Comparison of ENCODE assay signal across 14 mouse cellular contexts in the genomic region with DNA sequence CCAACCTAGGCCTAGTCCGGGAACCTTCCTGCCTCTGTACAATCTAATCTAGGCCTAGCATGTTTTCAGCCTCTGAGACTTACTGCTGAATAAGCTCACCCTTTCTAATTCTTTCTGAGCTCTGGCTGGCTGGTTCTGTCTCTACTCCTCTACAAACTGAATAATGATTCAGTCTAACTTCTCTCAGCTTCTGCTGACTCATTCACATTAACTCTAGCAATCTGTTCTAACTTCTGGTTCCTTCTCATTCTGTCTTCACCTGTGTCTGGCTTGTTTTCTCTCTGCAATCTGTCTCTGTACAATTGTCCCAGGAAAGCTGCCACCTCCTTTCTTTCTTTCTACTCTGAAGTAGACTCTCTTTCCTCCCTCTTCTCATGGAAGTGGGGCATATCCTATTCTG. TPM values are rescaled to one million over a fixed set of nuclear protein-coding genes. Genes with fewer than 3 reads are reported as not detected.
A peak's percentile ranks its signal among the peaks of the same experiment; 100 is the strongest.
DNase-seq lines count a peak whose midpoint lies in the region.
"Had no signal": no experiment of that assay in that cellular context is flagged by ENCODE, and none has a peak within 500 bp of the region (broad histone marks: within the 10 kb centered on the region; RNA-seq: fewer than 3 reads in every experiment).

No protein-coding gene starts in this region.

- peak; percentile 23 to 74 for DNase-seq in frontal cortex, adult 2 months (ENCODE audit: extremely low spot score in 1 of 2, low spot score in 1 of 2)
- DNase-seq in frontal cortex, postnatal 10 days (ENCODE audit: low spot score in 2 of 2), result no peak
- DNase-seq in left cerebral cortex, adult 18-20 months (ENCODE audit: low spot score in 2 of 2), result peak; percentile 9 to 12
- no peak for DNase-seq in left cerebral cortex, postnatal 4 days
- peak; percentile 85 for DNase-seq in brain, adult 2 months (ENCODE audit: low read depth, low spot score)
- DNase-seq in telencephalon, adult 2 months (ENCODE audit: low read depth, low spot score), result peak; percentile 74
- no peak for DNase-seq in lung, postnatal 4 days
- DNase-seq: adrenal gland, postnatal 36 days; cerebellum, adult 9-10 months; heart, adult 18-20 months; kidney, postnatal 36 days; liver; lung, adult 18-20 months; thymus, postnatal 14 days had no signal

- intact Hi-C loops in left cerebral cortex, postnatal 4 days (cut with DNase I), result no loop called here

RNA-seq across cellular contexts. Expression of a gene that starts 59.5 kb away (rescaled TPM):
- polyA plus RNA-seq in frontal cortex, adult 2 months (2012; rRNA removed), result 35.5 and 39.1 TPM in 2 replicates
- total RNA-seq in left cerebral cortex, adult 18-20 months (2021), result 10 to 100 TPM; 52.6 to 55.5 TPM
- total RNA-seq in left cerebral cortex, postnatal 4 days (2021), result 100 to 1,000 TPM; 141 to 177 TPM

Comparison
In these comparisons a context has a peak if more than half of its experiments do, and no peak if none do; other contexts are left out.
1. DNase-seq: peak in frontal cortex, adult 2 months (2 of 2), left cerebral cortex, adult 18-20 months (2 of 2), brain, adult 2 months (single experiment) and telencephalon, adult 2 months (single experiment); none in frontal cortex, postnatal 10 days (0 of 2), left cerebral cortex, postnatal 4 days (single experiment) and lung, postnatal 4 days (0 of 2).